Mouse (Mus musculus): ENCODE data around the gene Dlst.
A peak's percentile ranks its signal among the peaks of the same experiment; 100 is the strongest.

Gene Dlst

DNA sequence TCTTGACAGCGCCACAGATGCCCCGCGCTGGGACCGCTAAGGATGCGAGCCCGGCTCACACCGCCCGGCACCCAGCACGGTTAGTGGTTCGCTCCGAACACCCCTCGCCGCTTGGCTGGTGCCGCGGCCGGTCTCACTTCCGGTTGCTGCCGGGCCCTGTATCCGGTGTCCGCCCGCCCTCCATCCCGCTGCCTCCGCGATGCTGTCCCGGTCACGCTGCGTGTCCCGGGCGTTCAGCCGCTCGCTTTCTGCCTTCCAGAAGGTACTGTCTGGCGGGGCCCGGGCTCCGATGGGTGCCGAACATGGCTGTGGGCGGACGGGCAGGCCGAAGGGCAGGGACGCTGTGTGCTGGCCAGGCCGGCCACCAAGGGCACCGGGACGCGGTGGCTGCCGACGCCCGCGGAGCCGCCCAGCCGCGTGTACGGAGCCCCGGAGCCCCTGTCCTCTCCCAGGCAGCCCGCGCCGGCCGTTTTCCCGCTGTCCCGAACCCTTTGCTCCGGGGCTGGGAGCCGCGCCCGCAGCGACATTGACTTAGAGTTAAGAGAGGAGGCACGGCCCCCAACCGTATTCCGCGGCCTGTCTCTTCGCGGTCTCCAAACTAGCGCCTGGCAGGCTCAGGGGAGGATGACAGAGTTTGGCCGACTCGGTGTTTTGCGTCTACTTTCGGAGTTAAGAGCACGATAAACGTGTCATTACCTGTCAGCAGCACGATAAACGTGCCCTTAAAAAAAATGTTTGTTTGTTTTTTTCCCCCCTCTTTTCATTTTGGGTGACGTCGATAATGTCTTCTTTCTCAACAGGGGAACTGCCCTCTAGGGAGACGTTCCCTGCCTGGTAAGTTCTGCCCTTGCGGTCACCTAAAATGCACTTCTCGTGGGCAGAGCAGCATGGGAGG, at the start of gene Dlst, which contains the start of gene Prox2:
TSS of gene Dlst (plus strand) at position 136 of the 895 bp plus-strand sequence.
TSS of gene Prox2 (minus strand) at position 62 of the 895 bp plus-strand sequence.
- DNase-seq: peak; percentile 94

- DNase-seq: no peak
Measured at GRCm38 (mm10) chr12:85071043-85071442, 39.6 kb upstream of the Dlst start.

GRCm38 (mm10) chr12:85077100-85077499, 33.5 kb upstream of the Dlst start:
- DNase-seq: no peak

GRCm38 (mm10) chr12:85084257-85084656, 26.4 kb upstream of the Dlst start:
- DNase-seq: no peak

DNA sequence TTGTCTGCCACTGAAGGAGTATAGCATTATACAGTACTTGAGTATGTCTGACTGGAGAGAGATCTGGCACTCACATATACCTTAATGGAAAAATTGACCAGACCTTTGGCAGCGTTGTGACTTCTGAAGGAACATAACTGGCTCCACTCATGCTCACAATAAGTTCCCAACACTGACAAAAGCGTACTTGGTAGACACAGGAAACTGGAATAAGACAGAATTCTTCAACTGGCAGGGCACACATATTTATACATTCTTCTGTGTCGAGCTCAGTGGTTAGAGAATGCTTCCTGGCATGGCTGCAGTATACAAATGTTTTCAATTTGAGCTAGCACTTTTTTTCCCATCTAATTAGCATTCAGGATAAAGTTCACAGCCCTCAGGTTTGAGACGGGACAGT, 25.7 kb upstream of the Dlst start:
- no peak for DNase-seq

- no peak for DNase-seq
Measured at GRCm38 (mm10) chr12:85087845-85088244, 22.8 kb upstream of the Dlst start.

GRCm38 (mm10) chr12:85091190-85091589, 19.4 kb upstream of the Dlst start:
- DNase-seq: peak; percentile 2

GRCm38 (mm10) chr12:85092214-85092613, 18.4 kb upstream of the Dlst start:
- DNase-seq: peak; percentile 86

- peak; percentile 82 for DNase-seq
Measured at GRCm38 (mm10) chr12:85094010-85094409, 16.6 kb upstream of the Dlst start.

DNA sequence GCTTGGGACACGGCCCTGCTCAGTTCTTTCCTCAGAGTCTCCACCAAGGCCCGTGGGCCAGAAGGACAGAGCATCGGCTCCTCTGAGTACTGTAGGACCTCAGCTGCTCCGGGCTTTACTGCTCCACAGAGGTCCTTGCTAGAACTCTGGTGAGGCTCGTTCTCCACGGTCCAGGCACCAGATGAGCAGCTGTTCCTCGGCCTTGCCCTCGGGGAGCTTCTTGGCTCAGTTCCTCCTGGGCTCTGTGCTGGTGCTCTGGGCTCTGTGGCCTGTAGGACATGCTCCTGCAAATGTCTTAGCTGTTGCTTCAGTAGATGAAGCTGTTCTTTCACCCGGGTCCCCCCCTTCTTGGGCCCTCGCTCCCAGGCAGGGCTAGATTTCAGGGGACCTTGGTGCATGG, 15.9 kb upstream of the Dlst start:
- peak; percentile 49 for DNase-seq

DNA sequence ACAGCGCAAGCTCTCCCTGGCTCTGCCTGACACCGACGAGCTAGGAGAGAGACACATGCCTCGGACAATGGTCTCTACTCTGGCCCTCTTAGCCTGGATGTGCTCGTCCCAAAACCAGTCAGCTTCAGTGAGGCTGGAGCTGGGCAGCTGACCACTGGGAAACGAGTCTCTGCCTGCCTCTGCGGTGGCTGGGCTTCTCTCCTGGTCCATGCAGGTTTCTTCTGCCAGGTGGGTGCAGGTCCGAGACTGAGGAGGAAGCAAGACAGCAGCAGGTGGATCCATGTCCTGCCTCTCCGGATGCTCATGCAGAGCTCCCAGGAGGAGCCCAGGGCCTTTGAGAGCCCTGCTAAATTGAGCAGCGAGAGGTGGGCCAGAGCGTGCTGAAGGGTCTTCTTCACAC, 15.5 kb upstream of the Dlst start:
- DNase-seq: no peak

DNA sequence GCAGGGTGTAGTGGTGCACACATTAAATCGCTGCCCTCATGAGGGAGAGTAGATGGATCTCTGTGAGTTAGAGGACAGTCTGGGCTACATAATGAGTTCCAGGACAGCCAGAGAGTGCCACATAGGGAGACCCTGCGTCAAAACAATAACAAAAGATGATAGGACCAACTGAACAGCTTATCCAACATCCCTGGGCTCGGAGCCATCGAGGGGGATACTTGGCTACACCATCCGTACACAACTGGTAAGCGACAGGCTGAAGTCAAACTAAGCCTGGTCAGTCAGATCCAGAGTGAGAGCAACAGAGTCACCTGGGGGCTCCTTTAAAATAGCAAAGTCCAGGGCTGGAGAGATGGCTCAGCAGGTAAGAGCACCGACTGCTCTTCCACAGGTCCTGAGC, 14.8 kb upstream of the Dlst start:
- no peak for DNase-seq

GRCm38 (mm10) chr12:85101001-85101400, 9.6 kb upstream of the Dlst start:
- DNase-seq: peak; percentile 39

GRCm38 (mm10) chr12:85101521-85102106, 9.0 kb upstream of the Dlst start:
- DNase-seq: no peak

GRCm38 (mm10) chr12:85103096-85103495, 7.5 kb upstream of the Dlst start:
- DNase-seq: peak; percentile 47

GRCm38 (mm10) chr12:85104789-85105188, 5.8 kb upstream of the Dlst start:
- DNase-seq: no peak

DNA sequence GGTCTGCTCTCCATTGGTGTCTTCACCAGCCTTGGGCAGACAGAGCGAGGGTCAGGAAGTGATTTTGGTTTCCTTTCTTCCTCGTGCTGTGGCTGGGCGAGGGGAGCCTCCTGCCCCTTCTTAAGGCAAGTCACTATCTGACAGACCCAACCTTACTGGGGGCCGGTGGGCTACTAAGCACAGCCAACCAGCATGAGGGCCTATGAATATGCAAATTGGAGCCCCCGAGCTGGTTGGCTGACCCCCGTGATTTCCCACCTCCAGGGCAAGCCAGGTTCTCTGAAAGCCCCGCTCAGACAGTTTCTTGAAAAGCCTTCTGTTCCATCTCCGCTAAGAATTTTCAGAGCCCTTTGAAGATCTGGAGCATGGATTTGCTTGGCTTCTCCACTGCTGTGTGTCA, 4.3 kb upstream of the Dlst start:
- DNase-seq: no peak

GRCm38 (mm10) chr12:85108643-85109042, 2.0 kb upstream of the Dlst start:
- no peak for DNase-seq

DNA sequence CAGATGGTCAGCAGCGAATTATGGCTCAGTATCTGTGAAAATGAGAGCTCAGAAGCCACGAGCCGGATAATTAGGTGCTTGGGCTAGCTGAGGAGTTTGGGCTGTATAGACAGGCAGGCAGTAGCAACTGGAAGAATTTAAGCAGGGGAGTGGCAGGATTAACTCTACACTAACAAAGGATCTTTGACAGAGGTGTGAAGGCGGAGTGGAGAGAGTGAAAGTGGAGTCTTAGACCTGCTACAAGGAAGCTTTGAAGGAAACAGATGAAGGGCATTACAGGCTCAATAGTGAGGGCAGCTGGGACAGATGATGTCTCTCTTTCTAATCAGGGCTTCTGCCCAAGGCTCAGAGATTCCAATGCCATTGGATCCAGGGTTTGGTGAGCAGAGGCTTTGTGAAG, 1.2 kb upstream of the Dlst start:
- no peak for DNase-seq

- DNase-seq: no peak
Measured at GRCm38 (mm10) chr12:85110011-85110697, 479 bp upstream of the Dlst start.

- no peak for DNase-seq
Measured at GRCm38 (mm10) chr12:85112550-85113251, 2.1 kb downstream of the Dlst start.

GRCm38 (mm10) chr12:85113337-85113736, 2.7 kb downstream of the Dlst start:
- no peak for DNase-seq

GRCm38 (mm10) chr12:85113917-85114316, 3.3 kb downstream of the Dlst start:
- DNase-seq: no peak
